Mouse (Mus musculus): ENCODE measurements around the gene Gm29776. TPM values are rescaled to one million over a fixed set of nuclear protein-coding genes. Genes with fewer than 3 reads are reported as not detected.

Gm29776 gene
- total and polyA plus RNA-seq, 3 experiments = 0.04 TPM; not detected in 2

DNA sequence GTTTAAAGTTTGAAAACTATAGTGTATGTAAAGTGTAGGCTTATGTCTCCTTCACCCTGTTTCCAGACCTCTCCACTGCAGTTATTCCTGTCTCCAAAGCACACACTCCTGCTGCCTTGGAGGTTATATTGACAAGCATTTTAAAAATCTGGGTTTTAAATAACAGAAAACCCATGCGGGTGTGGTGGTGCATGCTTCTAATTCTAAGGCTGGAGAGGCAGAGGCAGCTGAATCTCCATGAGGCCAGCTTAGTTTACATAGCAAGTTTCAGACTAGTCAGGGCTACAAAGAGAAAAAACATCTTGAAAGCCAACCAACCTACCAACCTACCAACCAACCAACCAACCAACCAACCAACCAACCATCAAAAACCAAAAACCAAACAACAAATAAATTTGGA is 16.8 kb upstream of the Gm29776 start:
- intact Hi-C loops (cut with DNase I) = loop anchor here (2.0 kb wide), 2 partner anchors 71 to 101 kb away; no protein-coding TSS in a partner anchor
- no peaks in the 10 kb centered on the region for H3K79me2 ChIP-seq (replicated peaks; ENCODE audit: control insufficient read depth, insufficient read depth, low read length)
- H3K9ac ChIP-seq (ENCODE audit: low read depth, low read length) = no peak overlapping the region
- no peak overlapping the region for H3K4me3 ChIP-seq
- no peak for DNase-seq
- 82% methylated on average over 1 of the region's 1 CpGs for WGBS
- TF ChIP-seq POLR2A (IDR thresholded peaks at IDR 0.05; ENCODE audit: insufficient read depth, low read depth, low read length) = no peak
- TF ChIP-seq EP300 (IDR thresholded peaks at IDR 0.05; ENCODE audit: insufficient read depth, low read depth, low read length) = no peak
- TF ChIP-seq CTCF (IDR thresholded peaks at IDR 0.05) = no peak
- peaks cover 1% of the 10 kb centered on the region for H3K4me1 ChIP-seq (ENCODE audit: control insufficient read depth, insufficient read depth, low read length)
- no peaks in the 10 kb centered on the region for H3K27me3 ChIP-seq (ENCODE audit: control insufficient read depth, insufficient read depth, low read length)
- H3K27ac ChIP-seq = no peak overlapping the region
- H3K36me3 ChIP-seq (ENCODE audit: control insufficient read depth, insufficient read depth, low read length) = no peaks in the 10 kb centered on the region

- no peaks in the 10 kb centered on the region for H3K79me2 ChIP-seq (replicated peaks; ENCODE audit: control insufficient read depth, insufficient read depth, low read length)
- no peaks in the 10 kb centered on the region for H3K27me3 ChIP-seq (ENCODE audit: control insufficient read depth, insufficient read depth, low read length)
- WGBS = 3% methylated on average over 15 of the region's 15 CpGs
- no peak overlapping the region for H3K27ac ChIP-seq
- intact Hi-C loops (cut with DNase I) = loop anchor here (2.0 to 5.0 kb wide), 3 partner anchors 72 to 148 kb away; no protein-coding TSS in a partner anchor
- peaks cover 1% of the 10 kb centered on the region for H3K4me1 ChIP-seq (ENCODE audit: control insufficient read depth, insufficient read depth, low read length)
- TF ChIP-seq EP300 (IDR thresholded peaks at IDR 0.05; ENCODE audit: insufficient read depth, low read depth, low read length) (no peak), CTCF (IDR thresholded peaks at IDR 0.05) (no peak), POLR2A (IDR thresholded peaks at IDR 0.05; ENCODE audit: insufficient read depth, low read depth, low read length) (no peak)
- no peaks in the 10 kb centered on the region for H3K36me3 ChIP-seq (ENCODE audit: control insufficient read depth, insufficient read depth, low read length)
- H3K9ac ChIP-seq (ENCODE audit: low read depth, low read length) = no peak overlapping the region
- peak overlapping the region; percentile 43 for H3K4me3 ChIP-seq
- DNase-seq = no peak
Observed at GRCm38 (mm10) chr14:54714617-54715081, 16.0 kb upstream of the Gm29776 start.

- Histone ChIP-seq H3K9ac (ENCODE audit: low read depth, low read length) (0 out of 2 replicates have a peak overlapping the region, but pooled peaks have one; percentile 40), H3K27me3 (ENCODE audit: control insufficient read depth, insufficient read depth, low read length) (no peaks in the 10 kb centered on the region), H3K4me1 (ENCODE audit: control insufficient read depth, insufficient read depth, low read length) (peaks cover 1% of the 10 kb centered on the region), H3K36me3 (ENCODE audit: control insufficient read depth, insufficient read depth, low read length) (no peaks in the 10 kb centered on the region), H3K27ac (no peak overlapping the region), H3K79me2 (replicated peaks; ENCODE audit: control insufficient read depth, insufficient read depth, low read length) (no peaks in the 10 kb centered on the region), H3K4me3 (peak overlapping the region; percentile 43)
- TF ChIP-seq CTCF (IDR thresholded peaks at IDR 0.05) (peak; percentile 96; the same call in 1 of the 2 replicates), POLR2A (IDR thresholded peaks at IDR 0.05; ENCODE audit: insufficient read depth, low read depth, low read length) (no peak), EP300 (IDR thresholded peaks at IDR 0.05; ENCODE audit: insufficient read depth, low read depth, low read length) (0 out of 2 replicates have a peak, but pooled peaks have one; percentile 11)
- peak; percentile 66 to 67 for DNase-seq
- WGBS = under 1% methylated on average over 13 of the region's 13 CpGs
- intact Hi-C loops (cut with DNase I) = loop anchor here (2.0 to 5.0 kb wide), 3 partner anchors 73 to 148 kb away; no protein-coding TSS in a partner anchor
Observed at GRCm38 (mm10) chr14:54714121-54714520, 15.5 kb upstream of the Gm29776 start.

DNA sequence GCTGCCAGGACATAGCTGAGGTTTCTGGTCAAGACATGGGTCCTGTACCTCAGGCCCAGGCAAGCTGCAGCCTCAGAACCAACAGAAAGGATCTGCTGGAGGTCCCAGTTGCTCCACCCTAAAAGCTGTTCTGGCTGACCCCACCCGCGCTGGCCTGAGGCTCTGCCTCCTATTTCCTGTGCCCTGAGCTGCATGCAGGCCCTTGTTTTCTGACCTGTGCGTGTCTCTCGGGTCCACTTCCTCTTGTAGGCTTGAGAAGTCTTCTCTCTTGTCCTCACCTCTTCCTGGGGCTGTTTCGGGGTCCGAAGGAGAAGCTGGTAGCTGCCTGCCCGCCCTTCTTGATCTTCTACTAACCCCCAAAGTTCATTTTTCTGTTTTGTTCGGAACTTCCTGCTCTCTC is 14.2 kb upstream of the Gm29776 start:
- H3K27ac ChIP-seq = peak overlapping the region; percentile 38
- intact Hi-C loops (cut with DNase I) = loop anchor here (5.0 kb wide), 1 partner anchor 149 kb away; no protein-coding TSS in a partner anchor
- H3K79me2 ChIP-seq (replicated peaks; ENCODE audit: control insufficient read depth, insufficient read depth, low read length) = no peaks in the 10 kb centered on the region
- H3K27me3 ChIP-seq (ENCODE audit: control insufficient read depth, insufficient read depth, low read length) = no peaks in the 10 kb centered on the region
- 48% methylated on average over 8 of the region's 8 CpGs for WGBS
- H3K36me3 ChIP-seq (ENCODE audit: control insufficient read depth, insufficient read depth, low read length) = no peaks in the 10 kb centered on the region
- peak; percentile 42 to 49 for DNase-seq
- H3K9ac ChIP-seq (ENCODE audit: low read depth, low read length) = no peak overlapping the region
- no peak for TF ChIP-seq CTCF (IDR thresholded peaks at IDR 0.05)
- TF ChIP-seq EP300 (IDR thresholded peaks at IDR 0.05; ENCODE audit: insufficient read depth, low read depth, low read length) = no peak
- no peak for TF ChIP-seq POLR2A (IDR thresholded peaks at IDR 0.05; ENCODE audit: insufficient read depth, low read depth, low read length)
- peaks cover 1% of the 10 kb centered on the region for H3K4me1 ChIP-seq (ENCODE audit: control insufficient read depth, insufficient read depth, low read length)
- H3K4me3 ChIP-seq = no peak overlapping the region

GRCm38 (mm10) chr14:54712074-54712473 is 13.4 kb upstream of the Gm29776 start, which contains the start of gene Cebpe:
Gene Cebpe, minus strand, starts transcription at chr14:54712174.
- no peak within 1 kb of the TSS for H3K4me3 ChIP-seq
- no peak within 1 kb of the TSS for H3K9ac ChIP-seq (ENCODE audit: low read depth, low read length)
- peak within 1 kb of the TSS; percentile 38 for H3K27ac ChIP-seq
- no peaks in the 10 kb centered on the region for H3K27me3 ChIP-seq (ENCODE audit: control insufficient read depth, insufficient read depth, low read length)
- TF ChIP-seq EP300 (IDR thresholded peaks at IDR 0.05; ENCODE audit: insufficient read depth, low read depth, low read length) (no peak), CTCF (IDR thresholded peaks at IDR 0.05) (no peak), POLR2A (IDR thresholded peaks at IDR 0.05; ENCODE audit: insufficient read depth, low read depth, low read length) (no peak)
- no peak for DNase-seq
- H3K36me3 ChIP-seq (ENCODE audit: control insufficient read depth, insufficient read depth, low read length) = no peaks in the 10 kb centered on the region
- intact Hi-C loops (cut with DNase I) = loop anchor here (5.0 kb wide), 1 partner anchor 150 kb away; no protein-coding TSS in a partner anchor
- 76% methylated on average over 7 of the region's 7 CpGs for WGBS
- H3K79me2 ChIP-seq (replicated peaks; ENCODE audit: control insufficient read depth, insufficient read depth, low read length) = no peaks in the 10 kb centered on the region
- peaks cover 1% of the 10 kb centered on the region for H3K4me1 ChIP-seq (ENCODE audit: control insufficient read depth, insufficient read depth, low read length)

DNA sequence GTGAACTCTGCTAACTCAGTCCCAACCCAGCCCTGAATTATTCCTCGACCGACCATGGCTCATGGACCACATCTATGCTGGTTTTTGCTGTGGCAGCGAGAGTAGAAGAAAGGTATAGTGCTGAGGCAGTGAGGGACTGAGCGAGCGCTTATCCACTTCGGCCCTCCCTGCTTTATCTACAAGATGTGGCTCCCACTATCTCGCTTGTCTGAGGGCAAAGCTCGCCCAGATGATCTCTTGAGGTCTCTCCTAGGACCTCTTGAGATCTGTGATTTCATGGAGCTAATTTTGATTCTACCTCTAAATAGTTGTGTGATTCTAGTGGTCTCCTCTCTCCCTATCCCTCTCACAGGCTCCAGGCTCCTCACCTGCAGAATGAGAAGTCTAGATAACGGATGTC is 10.4 kb upstream of the Gm29776 start:
- TF ChIP-seq CTCF (IDR thresholded peaks at IDR 0.05) (no peak), POLR2A (IDR thresholded peaks at IDR 0.05; ENCODE audit: insufficient read depth, low read depth, low read length) (no peak), EP300 (IDR thresholded peaks at IDR 0.05; ENCODE audit: insufficient read depth, low read depth, low read length) (no peak)
- H3K4me3 ChIP-seq = no peak overlapping the region
- intact Hi-C loops (cut with DNase I) = no loop called here
- peaks cover 1% of the 10 kb centered on the region for H3K4me1 ChIP-seq (ENCODE audit: control insufficient read depth, insufficient read depth, low read length)
- no peak overlapping the region for H3K9ac ChIP-seq (ENCODE audit: low read depth, low read length)
- H3K79me2 ChIP-seq (replicated peaks; ENCODE audit: control insufficient read depth, insufficient read depth, low read length) = no peaks in the 10 kb centered on the region
- 84% methylated on average over 9 of the region's 9 CpGs for WGBS
- no peak for DNase-seq
- no peak overlapping the region for H3K27ac ChIP-seq
- no peaks in the 10 kb centered on the region for H3K27me3 ChIP-seq (ENCODE audit: control insufficient read depth, insufficient read depth, low read length)
- H3K36me3 ChIP-seq (ENCODE audit: control insufficient read depth, insufficient read depth, low read length) = no peaks in the 10 kb centered on the region
